Mouse (Mus musculus) cerebellum, adult 9-10 months (tissue): ENCODE measurements around the gene Vps37d.

Source experiments
- DNase-seq: peaks from one replicate; pipeline ENCODE4 v3.0.0; 2022

Gene Vps37d

GRCm38 (mm10) chr5:135077564-135078481 lies at the start of gene Vps37d:
Gene Vps37d, minus strand, starts transcription at chr5:135078266.
- peak; percentile 93 for DNase-seq

GRCm38 (mm10) chr5:135127669-135128068 lies 49.6 kb upstream of the Vps37d start:
- no peak for DNase-seq

DNA sequence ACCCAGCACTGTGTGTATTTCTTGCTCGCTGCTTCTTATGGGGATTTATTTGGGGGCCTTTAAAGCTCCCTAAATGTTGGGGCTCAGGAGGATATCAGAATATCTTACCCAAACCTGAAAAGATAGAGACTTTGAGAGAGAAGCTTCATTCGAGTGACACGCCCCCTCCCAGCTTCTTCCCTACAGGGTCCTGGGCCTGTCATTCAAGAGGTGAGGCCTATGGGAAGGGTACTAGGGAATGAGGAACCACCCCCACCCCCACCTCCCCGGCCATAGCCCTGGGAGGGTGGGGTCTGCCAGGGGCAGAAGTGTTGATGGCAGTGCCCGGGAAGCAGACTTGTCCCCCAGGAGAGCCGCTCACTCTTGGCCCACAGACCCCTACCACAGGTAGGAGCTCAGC lies 48.1 kb upstream of the Vps37d start:
- no peak for DNase-seq

DNA sequence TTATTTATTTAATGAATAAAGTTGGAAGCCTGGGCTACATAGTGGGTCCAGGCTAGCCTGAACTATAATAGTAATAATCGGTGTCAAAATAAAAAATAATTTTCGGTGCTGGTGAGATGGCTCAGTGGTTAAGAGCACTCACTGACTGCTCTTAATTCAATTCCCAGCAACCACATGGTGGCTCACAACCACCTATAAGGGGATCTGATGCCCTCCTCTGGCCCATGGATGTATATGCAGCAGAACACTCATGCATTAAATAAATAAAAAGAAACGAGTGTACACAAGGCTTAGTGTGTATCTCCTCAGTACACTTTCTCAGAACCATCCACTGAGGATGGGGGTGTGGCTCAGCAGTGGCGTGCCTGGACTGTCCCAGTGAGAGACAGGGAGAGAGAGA lies 42.7 kb upstream of the Vps37d start:
- DNase-seq: no peak

GRCm38 (mm10) chr5:135118589-135119081 lies 40.6 kb upstream of the Vps37d start:
- DNase-seq: peak; percentile 62

- no peak for DNase-seq
These were observed 37.2 kb upstream of the Vps37d start for GRCm38 (mm10) chr5:135115241-135115640.

- DNase-seq: no peak
These were observed 35.7 kb upstream of the Vps37d start for GRCm38 (mm10) chr5:135113782-135114181.

DNA sequence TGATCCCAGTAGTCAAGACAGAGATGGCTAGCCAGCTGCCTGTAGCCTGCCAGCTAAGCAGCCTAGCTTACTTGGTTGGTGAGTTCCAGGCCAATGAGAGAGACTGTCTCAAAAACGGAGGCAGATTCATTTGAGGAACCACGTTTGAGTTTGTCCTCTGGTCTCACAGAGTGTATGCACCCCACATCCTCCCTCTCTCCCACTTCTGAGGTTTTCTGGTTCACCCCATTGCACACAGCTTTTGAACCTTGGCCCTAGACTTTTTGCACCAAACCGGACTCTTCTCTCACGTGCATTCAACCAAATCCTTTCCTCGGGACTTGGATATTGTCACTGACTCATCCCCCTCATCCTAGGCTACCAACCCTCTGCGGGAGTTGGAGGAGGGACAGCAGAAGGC lies 31.9 kb upstream of the Vps37d start:
- no peak for DNase-seq

DNA sequence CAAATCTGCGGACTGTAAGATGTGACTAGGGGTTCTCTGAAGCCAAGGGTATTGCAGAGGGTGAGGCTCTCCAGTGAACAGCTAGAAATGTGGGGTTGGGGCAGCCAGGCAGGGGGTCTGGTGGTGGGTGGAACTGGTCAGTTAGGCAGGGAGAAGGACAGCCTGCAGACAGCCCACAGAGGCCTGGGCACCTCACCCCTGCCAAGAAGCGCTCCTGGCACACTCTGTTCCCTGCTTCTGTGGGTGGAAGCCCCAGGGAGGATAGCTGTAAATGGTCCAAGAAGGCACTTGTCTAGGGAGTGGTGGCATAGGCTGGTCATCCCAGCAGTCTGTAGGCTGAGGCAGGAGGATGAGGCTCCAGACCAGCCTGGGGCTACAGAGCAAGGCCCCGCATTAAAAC lies 31.4 kb upstream of the Vps37d start:
- DNase-seq: no peak

GRCm38 (mm10) chr5:135109017-135109416 lies 31.0 kb upstream of the Vps37d start:
- DNase-seq: no peak

DNA sequence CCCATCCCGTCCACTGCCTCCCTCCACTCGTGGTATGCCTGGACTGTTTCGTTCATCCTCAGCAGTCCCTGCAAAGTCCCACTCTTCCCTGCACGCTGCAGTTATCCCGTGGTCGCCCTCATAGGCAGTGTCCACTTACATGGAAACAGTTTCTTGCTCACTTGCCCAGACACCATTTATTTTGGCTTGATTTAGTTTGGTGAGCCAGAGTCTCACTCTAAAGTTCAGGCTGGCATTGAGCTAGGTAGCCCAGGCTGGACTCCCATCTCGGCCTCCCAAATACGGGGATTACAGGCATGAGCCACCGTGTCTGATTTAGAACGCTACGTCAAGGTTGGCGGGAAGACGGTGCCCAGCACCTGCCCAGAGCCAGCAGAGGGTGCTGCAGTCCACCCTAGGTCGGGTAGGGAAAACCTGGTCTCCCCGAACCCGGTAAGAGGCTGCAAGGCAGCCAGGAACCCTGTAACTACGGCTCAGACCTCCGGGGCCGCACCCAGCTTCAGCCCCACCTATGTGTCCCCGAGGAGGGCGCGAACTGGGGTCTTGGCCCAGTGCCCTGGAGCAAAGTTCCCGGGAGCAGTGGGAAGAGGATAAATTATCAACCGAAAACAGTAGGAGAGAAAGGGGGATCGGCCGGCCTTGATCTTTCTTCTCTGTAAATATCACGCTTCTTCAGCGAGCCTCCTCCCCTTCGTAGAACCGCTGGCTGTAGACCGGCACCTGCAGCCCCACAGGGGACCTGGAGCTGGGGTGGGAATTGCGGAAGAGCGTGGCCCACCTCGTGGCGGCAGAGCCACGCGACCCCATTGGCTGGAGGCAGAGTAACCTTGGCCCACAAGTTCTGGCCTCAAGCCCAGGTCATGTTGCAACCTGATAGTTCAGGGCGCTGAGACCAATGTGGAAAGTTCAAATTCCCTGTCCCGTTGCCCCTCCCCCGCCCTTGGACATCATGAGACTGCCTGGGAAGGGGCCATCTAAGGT lies 29.7 kb upstream of the Vps37d start:
- peak; percentile 50 for DNase-seq

GRCm38 (mm10) chr5:135106758-135107256 lies 28.7 kb upstream of the Vps37d start:
- peak; percentile 36 for DNase-seq

DNA sequence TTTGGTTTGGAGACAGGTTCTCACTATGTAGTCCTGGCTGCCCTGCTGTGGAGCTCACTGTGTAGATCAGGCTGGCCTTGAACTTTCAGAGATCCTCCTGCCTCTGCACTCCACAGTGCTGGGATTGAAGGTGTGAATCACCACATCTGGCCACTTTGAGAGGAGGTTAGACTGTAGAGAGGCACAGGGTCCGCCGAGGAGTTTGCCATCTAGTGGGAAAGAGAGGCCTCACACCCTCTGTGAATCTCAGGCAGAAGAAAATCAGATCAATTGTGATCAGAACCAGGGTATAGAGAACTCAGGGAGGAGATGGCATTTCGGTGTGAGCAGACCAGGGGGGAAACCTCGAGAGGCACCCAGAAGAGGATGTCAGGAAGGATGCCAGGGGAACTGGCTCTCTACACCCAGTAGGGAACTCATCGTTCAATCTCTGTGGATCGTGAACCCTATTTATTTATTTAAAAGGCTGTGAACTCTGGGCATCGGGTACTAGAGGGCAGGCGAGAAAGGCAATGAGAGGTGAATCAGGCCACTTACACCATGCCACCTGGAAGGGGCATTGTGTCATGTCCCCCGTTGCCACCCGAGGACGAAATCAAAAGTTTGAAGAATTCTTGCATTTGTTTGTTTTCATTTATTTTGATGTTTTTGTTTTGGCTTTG lies 26.1 kb upstream of the Vps37d start:
- no peak for DNase-seq

DNA sequence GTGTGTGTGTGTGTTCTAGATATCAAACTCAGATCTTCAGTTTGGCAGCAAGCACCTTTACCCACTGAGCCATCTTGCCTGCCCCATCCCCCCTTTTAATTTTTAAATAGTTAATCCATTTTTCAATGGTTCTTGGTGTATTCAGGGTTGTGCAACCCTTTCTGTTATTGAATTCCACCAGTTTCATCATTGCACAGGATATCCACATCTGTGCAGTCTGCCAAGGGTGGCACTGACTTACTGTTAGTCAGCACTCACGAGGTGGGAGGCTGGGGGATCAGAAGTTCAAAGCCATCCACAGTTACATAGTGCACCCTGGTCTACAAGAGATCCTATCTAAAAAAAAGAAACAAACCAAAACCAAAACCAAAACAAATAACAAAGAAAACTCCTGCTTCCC lies 22.9 kb upstream of the Vps37d start:
- DNase-seq: no peak

DNA sequence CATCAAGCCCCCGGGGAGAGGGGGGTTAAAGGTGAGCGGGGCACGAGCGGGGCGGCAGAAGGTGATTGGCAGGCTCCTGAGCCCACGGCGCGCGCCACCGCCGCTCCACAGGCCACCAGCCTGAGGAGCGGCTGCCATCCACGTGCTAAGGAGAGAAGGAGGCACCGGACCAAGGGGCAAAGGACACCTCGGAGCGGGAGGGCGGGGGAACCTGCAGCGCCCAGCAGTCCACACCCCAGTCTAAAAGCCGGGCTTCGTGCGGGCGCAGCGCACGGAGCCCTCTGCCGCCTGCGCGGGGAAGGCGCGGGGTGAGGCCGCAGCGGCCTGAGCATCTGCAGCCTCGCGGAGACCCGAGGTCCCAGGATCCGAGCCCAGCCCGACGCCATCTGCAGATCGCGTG lies 11.6 kb upstream of the Vps37d start, which contains the start of gene Mlxipl:
Gene Mlxipl, plus strand, starts transcription at position 238 of the 400 bp plus-strand sequence.
- no peak for DNase-seq

DNA sequence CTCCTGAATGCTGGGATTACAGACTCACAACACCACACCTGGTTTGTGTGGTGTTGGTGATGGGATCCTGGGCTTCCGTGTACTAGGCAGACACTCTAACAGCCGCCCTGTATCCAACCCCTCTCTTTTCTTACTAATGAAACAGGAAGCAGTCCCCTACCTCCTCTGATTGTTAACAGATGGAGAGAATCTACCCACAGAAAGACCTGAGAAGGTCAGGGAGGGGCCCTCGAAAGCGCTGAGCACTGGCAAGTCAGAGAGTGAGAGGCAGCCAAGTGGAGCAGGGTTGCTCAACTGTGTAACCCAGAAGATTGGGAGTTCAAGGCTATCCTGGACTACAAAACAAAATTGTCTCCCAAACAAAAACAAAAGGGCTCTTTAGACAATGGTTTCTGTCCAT lies 8.8 kb upstream of the Vps37d start:
- no peak for DNase-seq

- no peak for DNase-seq
These were observed 2.5 kb upstream of the Vps37d start for GRCm38 (mm10) chr5:135080539-135080938.

DNA sequence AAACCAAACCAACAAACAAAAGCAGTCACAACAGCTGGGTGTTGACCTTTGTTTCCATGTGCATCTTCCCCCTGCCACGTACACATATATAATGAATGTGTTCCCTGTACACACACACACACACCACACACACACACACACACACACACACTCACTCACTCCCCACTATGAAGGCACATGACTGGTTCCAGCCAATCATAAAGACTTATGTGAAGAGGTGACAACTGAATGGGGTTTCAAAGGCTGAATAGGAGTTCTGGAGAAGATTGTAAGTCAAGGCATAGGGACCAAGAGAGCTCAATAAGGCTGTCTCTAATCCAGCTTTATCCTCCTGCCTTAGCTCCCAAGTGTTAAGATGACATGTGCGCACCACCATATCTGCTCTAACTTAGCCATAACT lies 1.5 kb upstream of the Vps37d start:
- DNase-seq: no peak

DNA sequence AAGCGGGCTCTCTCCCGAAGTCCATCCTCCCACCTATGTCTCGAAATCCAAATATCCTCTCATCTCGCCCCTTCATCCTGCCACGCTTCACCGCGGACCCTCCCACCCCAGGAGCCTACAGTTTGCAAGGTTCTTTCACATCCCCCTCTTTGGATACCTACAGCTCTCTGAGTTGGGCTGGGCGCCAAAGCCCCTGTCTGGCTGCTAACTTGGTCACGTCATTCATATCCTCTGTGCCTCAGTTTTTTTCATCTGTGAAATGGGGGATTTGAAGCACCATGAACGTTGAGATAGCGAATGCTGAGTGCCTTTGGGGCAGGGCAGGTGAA lies 380 bp upstream of the Vps37d start:
- peak; percentile 70 for DNase-seq

DNA sequence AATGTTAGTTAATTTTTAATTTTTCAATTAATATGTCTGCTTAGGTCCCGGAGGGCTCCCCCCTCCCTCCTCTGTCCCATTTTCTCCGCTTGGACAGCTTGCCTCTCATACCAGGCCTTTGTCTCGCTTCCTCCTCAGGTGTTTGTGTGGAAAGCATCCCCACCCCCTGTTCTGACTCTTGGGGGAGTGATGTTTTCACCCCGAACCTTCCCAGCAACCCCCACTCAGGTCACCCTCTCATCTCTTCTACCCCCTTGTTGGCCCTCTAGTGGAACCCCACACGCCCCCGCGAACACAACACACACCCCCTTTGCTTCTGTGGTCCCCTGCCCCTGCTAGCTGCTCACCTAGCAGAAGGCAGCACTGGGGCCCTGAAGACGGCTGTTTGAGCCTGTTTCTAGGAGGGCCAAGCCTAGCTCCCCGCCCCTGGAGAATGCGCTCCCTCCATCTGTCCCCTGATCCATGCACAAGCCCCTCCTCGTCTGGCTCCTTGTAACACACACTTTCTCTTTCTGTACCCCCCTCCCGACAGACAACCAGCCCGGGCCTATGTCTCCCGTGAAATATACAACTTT lies 1.0 kb downstream of the Vps37d start:
- DNase-seq: no peak

DNA sequence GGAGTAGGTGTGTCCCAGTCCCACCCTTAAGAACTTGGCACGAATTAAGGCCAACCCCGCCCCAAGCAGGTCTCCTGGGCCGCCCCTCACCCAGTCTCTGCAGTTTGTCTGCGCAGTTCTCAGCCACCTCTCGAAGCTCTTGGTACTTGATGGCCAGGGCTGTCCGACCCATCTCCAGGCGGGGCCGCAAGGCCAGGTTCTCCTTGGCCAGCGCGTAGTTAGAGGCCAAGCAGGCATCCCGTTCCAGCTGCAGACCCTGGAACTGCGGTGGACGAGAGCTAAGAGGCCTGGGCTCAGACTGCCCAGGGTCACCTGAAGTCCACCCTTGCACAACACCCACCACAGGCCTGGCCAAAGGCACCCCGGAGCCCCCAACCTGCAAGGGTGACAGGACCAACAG lies 1.7 kb downstream of the Vps37d start:
- DNase-seq: no peak

- no peak for DNase-seq
These were observed 2.4 kb downstream of the Vps37d start for GRCm38 (mm10) chr5:135075655-135076054.
